Mouse (Mus musculus) G1E (cell line): ENCODE data around the gene Ksr1. TPM values are rescaled to one million over a fixed set of nuclear protein-coding genes. Genes with fewer than 3 reads are reported as not detected.
A peak's percentile ranks its signal among the peaks of the same experiment; 100 is the strongest.

ENCODE experiments used
- ATAC-seq: 2 replicates; pipeline ENCODE4 v1.8.0; 2016; ENCODE audit warnings: mild to moderate bottlenecking; ENCODE audit not compliant: insufficient number of reproducible peaks, poor library complexity, low FRiP score, severe bottlenecking; ENCODE audit errors: extremely low read depth
- DNase-seq: peaks from one replicate; pipeline ENCODE4 v3.0.0; 2012; ENCODE audit warnings: low spot score
- H3K27me3 ChIP-seq: 2 replicates; pipeline ENCODE4 v1.6.1; 2012; ENCODE audit warnings: mild to moderate bottlenecking, low read length, inconsistent platforms; ENCODE audit not compliant: insufficient read depth
- H3K36me3 ChIP-seq: replicated peaks from 2 replicates; pipeline ENCODE3; 2012; ENCODE audit warnings: mild to moderate bottlenecking, inconsistent platforms
- H3K4me1 ChIP-seq: 2 replicates; pipeline ENCODE4 v1.6.1; 2012; ENCODE audit warnings: low read depth, low read length, inconsistent platforms, mixed read lengths; ENCODE audit not compliant: insufficient read depth
- H3K4me3 ChIP-seq: 2 replicates; pipeline ENCODE4 v1.5.1; 2012; ENCODE audit warnings: low read depth, mild to moderate bottlenecking, inconsistent platforms, low read length, moderate library complexity, mixed read lengths
- H3K9me3 ChIP-seq: replicated peaks from 2 replicates; pipeline ENCODE4 v1.6.1; 2012; ENCODE audit warnings: inconsistent platforms
- CTCF ChIP-seq: IDR thresholded peaks from 2 replicates; pipeline ENCODE4 v1.5.1; 2012; ENCODE audit warnings: low read depth, low read length, inconsistent platforms, mixed read lengths
- GATA1 ChIP-seq: IDR thresholded peaks from 2 replicates; pipeline ENCODE4 v1.6.1; 2012; ENCODE audit warnings: borderline replicate concordance, low read length, inconsistent platforms, mixed read lengths
- GATA2 ChIP-seq: IDR thresholded peaks from 2 replicates; pipeline ENCODE4 v1.6.1; 2012; ENCODE audit warnings: low read depth, low read length, inconsistent platforms, borderline replicate concordance
- POLR2AphosphoS5 ChIP-seq: IDR thresholded peaks from 2 replicates; pipeline ENCODE4 v1.6.1; 2012; ENCODE audit warnings: low read depth, low read length, inconsistent platforms; ENCODE audit not compliant: insufficient replicate concordance
- TAL1 ChIP-seq: conservative IDR thresholded peaks from 2 replicates; pipeline ENCODE4 v1.6.1; 2012; ENCODE audit warnings: low read depth, low read length, inconsistent platforms, mixed read lengths
- polyA plus RNA-seq: library from polyadenylated mRNA; stranded (reverse); fragments of >175 nt; gene quantifications from 2 replicates; pipeline ENCODE4 v1.2.3, GENCODE M21; 2012
- total RNA-seq, 2 experiments: library from RNA; stranded (forward) in 1 of 2; stranded (reverse) in 1 of 2; fragments of 200-1000 nt in 1 of 2; fragments of >200 nt in 1 of 2; fragmentation: Nextera tagmentation in 1 of 2; gene quantifications; 2 replicates each; pipeline ENCODE4 v1.2.3; 2014 to 2017

Gene Ksr1
- total and polyA plus RNA-seq, 3 experiments, result 3.3 to 9.0 (median 3.8) TPM

DNA sequence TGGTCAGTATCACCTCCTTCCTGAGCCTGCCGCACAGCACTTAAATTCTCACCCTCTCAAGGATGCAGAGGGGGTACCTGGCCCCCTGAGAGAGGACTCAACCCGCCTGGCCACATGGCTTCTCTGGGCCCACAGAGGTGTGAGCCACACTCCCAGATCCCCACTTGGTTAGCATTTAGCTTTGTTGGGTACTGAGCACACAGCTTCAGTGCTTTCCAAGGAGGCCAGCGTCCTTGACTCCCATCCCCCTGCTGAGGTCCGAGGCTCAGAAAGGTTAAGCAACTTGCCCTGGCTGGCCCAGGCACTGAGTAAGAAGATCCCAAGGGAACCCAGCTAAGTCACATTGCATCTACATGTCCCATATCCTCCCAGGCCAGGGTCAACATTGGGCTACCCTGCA is 178.1 kb downstream of the Ksr1 start:
- TF ChIP-seq POLR2AphosphoS5, result no peak
- TF ChIP-seq CTCF, result no peak
- no peak for TF ChIP-seq GATA2
- TF ChIP-seq TAL1, result no peak
- no peak for TF ChIP-seq GATA1
- no peak for ATAC-seq
- Histone ChIP-seq H3K9me3 (no peaks in the 10 kb centered on the region), H3K36me3 (peaks cover 98% of the 10 kb centered on the region), H3K4me3 (no peak overlapping the region), H3K27me3 (no peaks in the 10 kb centered on the region), H3K4me1 (peaks cover 28% of the 10 kb centered on the region)
- DNase-seq, result no peak

DNA sequence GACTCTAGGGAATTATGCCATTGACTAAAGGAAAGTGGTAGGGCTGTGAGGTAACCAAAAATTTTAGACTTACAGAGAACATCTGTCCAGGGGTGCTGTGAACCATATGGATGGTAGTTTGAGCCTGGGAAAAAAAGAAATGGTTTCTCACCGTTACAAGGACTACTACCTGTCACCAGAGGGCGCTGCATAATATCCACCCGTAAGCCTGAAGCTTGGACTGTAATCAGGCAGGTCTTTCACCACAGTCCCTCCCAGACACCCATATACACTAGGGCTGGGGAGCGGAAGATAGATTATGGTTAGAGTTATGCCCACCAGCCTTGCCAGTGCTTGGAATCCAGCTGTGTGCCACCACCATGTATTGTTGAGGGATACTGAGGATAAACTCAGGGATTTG is 178.8 kb downstream of the Ksr1 start:
- DNase-seq, result peak; percentile 44
- no peak for ATAC-seq
- no peak overlapping the region for H3K4me3 ChIP-seq
- H3K36me3 ChIP-seq, result peaks cover 98% of the 10 kb centered on the region
- H3K9me3 ChIP-seq, result no peaks in the 10 kb centered on the region
- peaks cover 23% of the 10 kb centered on the region for H3K4me1 ChIP-seq
- TF ChIP-seq GATA2, result no peak
- TF ChIP-seq CTCF, result peak; percentile 44; the same call in 1 of the 2 replicates
- no peaks in the 10 kb centered on the region for H3K27me3 ChIP-seq

Other genes with a start within 250 kb of the Ksr1 start
- gene Nos2, start 225.6 kb downstream of the Ksr1 start, total RNA-seq (2014; fragmentation: Nextera tagmentation), result not detected in 2 replicates
- gene Nos2, start 225.6 kb downstream of the Ksr1 start, total RNA-seq (2017), result 0.06 TPM in 1 of 2 replicates, not detected in the other
- not detected in 2 replicates for gene Nos2, start 225.6 kb downstream of the Ksr1 start, polyA plus RNA-seq
- 786 and 908 TPM in 2 replicates for gene Lgals9, start 161.5 kb downstream of the Ksr1 start, total RNA-seq (2014; fragmentation: Nextera tagmentation)
- gene Lgals9, start 161.5 kb downstream of the Ksr1 start, total RNA-seq (2017), result 178 and 183 TPM in 2 replicates
- gene Lgals9, start 161.5 kb downstream of the Ksr1 start, polyA plus RNA-seq, result 41.2 and 50.3 TPM in 2 replicates
- gene Wsb1, start 108.3 kb upstream of the Ksr1 start, total RNA-seq (2014; fragmentation: Nextera tagmentation), result 284 and 345 TPM in 2 replicates
- gene Wsb1, start 108.3 kb upstream of the Ksr1 start, total RNA-seq (2017), result 148 and 158 TPM in 2 replicates
- gene Wsb1, start 108.3 kb upstream of the Ksr1 start, polyA plus RNA-seq, result 66.7 and 80.0 TPM in 2 replicates
- not detected in 2 replicates for gene Gm9964, start 150.5 kb upstream of the Ksr1 start, total RNA-seq (2014; fragmentation: Nextera tagmentation)
- 0.16 TPM in 1 of 2 replicates, not detected in the other for gene Gm9964, start 150.5 kb upstream of the Ksr1 start, total RNA-seq (2017)
- not detected in 2 replicates for gene Gm9964, start 150.5 kb upstream of the Ksr1 start, polyA plus RNA-seq
- 78.0 and 84.6 TPM in 2 replicates for gene Nf1, start 193.3 kb upstream of the Ksr1 start, total RNA-seq (2014; fragmentation: Nextera tagmentation)
- gene Nf1, start 193.3 kb upstream of the Ksr1 start, total RNA-seq (2017), result 25.7 and 27.0 TPM in 2 replicates
- gene Nf1, start 193.3 kb upstream of the Ksr1 start, polyA plus RNA-seq, result 7.1 and 7.8 TPM in 2 replicates